Mouse (Mus musculus) forebrain, postnatal 0 days (tissue): ENCODE measurements at regions not wholly inside any gene's neighbourhood (a gene's known extent, or its start where the extent isn't known, plus 50 kb on each side); places are given as distances from the start of the nearest gene placed in this dataset.
A peak's percentile ranks its signal among the peaks of the same experiment; 100 is the strongest.

ENCODE experiments used
- ATAC-seq: fragments of 200-750 bp; cut with Nextera tagmentation; 2 replicates; pipeline ENCODE4 v1.8.0; 2017; ENCODE audit warnings: mild to moderate bottlenecking, moderate library complexity
- DNase-seq: peaks from one replicate; pipeline ENCODE4 v3.0.0-alpha.2; 2015
- H3K27ac ChIP-seq: fragments of 300-500 bp; sonication (generic); 2 replicates; pipeline ENCODE4 v1.5.1; 2014; ENCODE audit warnings: low read depth, mild to moderate bottlenecking, antibody characterized with exemption, low read length, moderate library complexity, mixed read lengths
- H3K27me3 ChIP-seq: fragments of 300-500 bp; sonication (generic); 2 replicates; pipeline ENCODE4 v1.6.1; 2014; ENCODE audit warnings: mild to moderate bottlenecking, low read length, mixed read lengths; ENCODE audit not compliant: insufficient read depth
- H3K36me3 ChIP-seq: fragments of 300-500 bp; sonication (generic); 2 replicates; pipeline ENCODE4 v1.6.1; 2014; ENCODE audit warnings: mild to moderate bottlenecking, moderate library complexity; ENCODE audit not compliant: insufficient read depth
- H3K4me1 ChIP-seq: fragments of 300-500 bp; sonication (generic); 2 replicates; pipeline ENCODE4 v1.6.1; 2014; ENCODE audit warnings: antibody characterized with exemption; ENCODE audit not compliant: insufficient read depth
- H3K4me2 ChIP-seq: fragments of 300-500 bp; sonication (generic); 2 replicates; pipeline ENCODE4 v1.6.1; 2014; ENCODE audit warnings: low read depth, mild to moderate bottlenecking, moderate library complexity
- H3K4me3 ChIP-seq: fragments of 300-500 bp; sonication (generic); 2 replicates; pipeline ENCODE4 v1.5.1; 2014; ENCODE audit warnings: low read depth, low read length, mixed read lengths
- H3K9ac ChIP-seq: fragments of 300-500 bp; sonication (generic); 2 replicates; pipeline ENCODE4 v1.6.1; 2014; ENCODE audit warnings: mild to moderate bottlenecking
- H3K9me3 ChIP-seq: fragments of 300-500 bp; sonication (generic); 2 replicates; pipeline ENCODE4 v1.6.1; 2016; ENCODE audit warnings: low read length
- CTCF ChIP-seq: sonication (generic); IDR thresholded peaks from 2 replicates; pipeline ENCODE4 v1.5.1; 2016; ENCODE audit warnings: antibody characterized with exemption, control low read depth, low read depth
- WGBS: fragments of 180-500 bp; shearing (Covaris S2); extraction: QIAGEN DNeasy Blood & Tissue Kit; methylation state at CpG from one replicate; pipeline ENCODE4 v1.1.7; 2014; 5-methylcytosine and 5-hydroxymethylcytosine counted together

GRCm38 (mm10) chr4:153616058-153616457 is 133.4 kb upstream of the Ajap1 start:
- 60% methylated on average over 8 of the region's 8 CpGs for WGBS
- no peak for TF ChIP-seq CTCF
- no peaks in the 10 kb centered on the region for H3K4me1 ChIP-seq

DNA sequence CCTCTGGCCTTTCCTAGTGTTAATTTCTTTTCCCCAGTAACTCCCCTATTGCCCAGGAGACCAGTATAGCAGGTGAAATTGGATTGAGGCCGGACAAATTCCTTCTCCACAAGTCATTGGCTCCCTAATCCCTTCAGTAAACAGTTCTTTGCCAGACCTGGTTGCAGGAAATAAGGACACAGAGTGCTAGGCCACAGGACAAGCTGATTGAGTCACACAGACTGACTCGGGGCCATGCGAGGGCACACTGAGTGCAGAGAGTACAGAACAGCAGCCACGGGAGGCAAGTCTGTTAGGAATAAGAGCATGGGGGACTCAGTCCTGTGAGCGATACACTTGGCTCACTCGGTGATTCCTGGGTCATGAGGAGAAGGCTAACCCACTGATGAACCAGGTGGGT is 134.3 kb upstream of the Ajap1 start:
- no peak for DNase-seq
- H3K27me3 ChIP-seq: no peaks in the 10 kb centered on the region
- no peaks in the 10 kb centered on the region for H3K36me3 ChIP-seq
- H3K27ac ChIP-seq: no peak overlapping the region
- WGBS: 85% methylated on average over 6 of the region's 6 CpGs
- no peaks in the 10 kb centered on the region for H3K9me3 ChIP-seq
- no peak for TF ChIP-seq CTCF
- no peaks in the 10 kb centered on the region for H3K4me1 ChIP-seq
- H3K4me2 ChIP-seq: no peak overlapping the region
- no peak overlapping the region for H3K9ac ChIP-seq
- no peak overlapping the region for H3K4me3 ChIP-seq
- ATAC-seq: no peak

More at GRCm38 (mm10) chr4:153616058-153616457, 133.4 kb upstream of the Ajap1 start:
- no peaks in the 10 kb centered on the region for H3K27me3 ChIP-seq
- H3K27ac ChIP-seq: no peak overlapping the region
- DNase-seq: peak; percentile 50
- no peaks in the 10 kb centered on the region for H3K36me3 ChIP-seq
- no peak overlapping the region for H3K4me2 ChIP-seq
- H3K9me3 ChIP-seq: no peaks in the 10 kb centered on the region; the same call in 1 of the 2 replicates
- ATAC-seq: peak; percentile 68
- no peak overlapping the region for H3K4me3 ChIP-seq
- no peak overlapping the region for H3K9ac ChIP-seq

DNA sequence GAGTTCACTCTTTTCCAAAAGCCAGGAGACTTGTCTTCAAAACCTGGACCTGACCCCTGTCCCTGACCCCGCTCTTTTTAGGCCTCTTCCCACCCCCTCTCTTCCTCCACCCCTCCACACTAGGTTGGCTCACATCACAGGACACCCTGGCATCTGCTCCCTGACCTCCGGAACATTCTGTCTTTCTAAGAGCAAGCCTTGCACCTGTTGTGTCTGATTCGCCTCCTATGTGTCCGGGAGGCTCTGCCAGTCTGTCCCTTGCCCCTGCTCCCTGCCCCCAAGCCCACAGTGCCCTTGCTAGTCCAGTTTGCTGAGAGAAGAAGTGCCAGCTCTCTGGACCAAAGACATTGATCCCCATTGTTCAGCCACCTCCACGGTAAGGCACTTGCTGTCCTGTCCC is 138.3 kb upstream of the Ajap1 start:
- no peak overlapping the region for H3K27ac ChIP-seq
- no peaks in the 10 kb centered on the region for H3K27me3 ChIP-seq
- H3K36me3 ChIP-seq: no peaks in the 10 kb centered on the region
- H3K4me3 ChIP-seq: no peak overlapping the region
- 78% methylated on average over 5 of the region's 5 CpGs for WGBS
- H3K9ac ChIP-seq: no peak overlapping the region
- H3K4me2 ChIP-seq: no peak overlapping the region
- no peaks in the 10 kb centered on the region for H3K9me3 ChIP-seq
- ATAC-seq (no peak), DNase-seq (no peak)
- no peak for TF ChIP-seq CTCF
- no peaks in the 10 kb centered on the region for H3K4me1 ChIP-seq

- H3K27me3 ChIP-seq: no peaks in the 10 kb centered on the region
- peaks cover 9% of the 10 kb centered on the region; the same call in 1 of the 2 replicates for H3K4me1 ChIP-seq
- ATAC-seq: no peak
- no peaks in the 10 kb centered on the region for H3K9me3 ChIP-seq
- H3K4me2 ChIP-seq: no peak overlapping the region
- no peaks in the 10 kb centered on the region for H3K36me3 ChIP-seq
- TF ChIP-seq CTCF: no peak
- H3K4me3 ChIP-seq: no peak overlapping the region
- H3K9ac ChIP-seq: no peak overlapping the region
- no peak for DNase-seq
- no peak overlapping the region for H3K27ac ChIP-seq
- whole genome bisulfite sequencing: 66% methylated on average over 7 of the region's 7 CpGs
Measured at GRCm38 (mm10) chr4:153631161-153631560, 148.6 kb upstream of the Ajap1 start.

- 95% methylated on average over 5 of the region's 5 CpGs for WGBS
Measured at GRCm38 (mm10) chr4:153632056-153632455, 149.4 kb upstream of the Ajap1 start.

DNA sequence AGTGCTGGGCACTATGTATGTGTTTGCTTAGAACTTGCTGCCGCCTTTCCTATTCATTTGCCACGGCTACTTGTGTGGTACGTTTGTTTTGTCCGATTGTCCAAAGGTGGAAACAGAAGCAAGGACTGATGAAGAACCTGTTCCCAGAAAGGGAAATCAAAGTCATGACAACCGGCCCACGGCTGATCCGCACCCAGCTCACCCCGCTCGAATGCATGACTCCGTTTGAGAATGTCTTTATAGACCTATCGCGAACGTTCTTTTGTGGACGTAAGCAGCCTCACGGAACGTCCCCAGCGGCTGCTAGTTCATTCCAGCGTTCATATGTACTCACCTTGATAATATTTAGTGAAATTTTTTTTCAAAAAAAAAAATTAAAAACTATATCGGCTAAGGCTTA is 149.9 kb upstream of the Ajap1 start:
- ATAC-seq (no peak), DNase-seq (no peak)
- Histone ChIP-seq H3K9ac (no peak overlapping the region), H3K36me3 (no peaks in the 10 kb centered on the region), H3K4me3 (no peak overlapping the region), H3K27ac (no peak overlapping the region), H3K4me2 (peak overlapping the region; percentile 18), H3K27me3 (no peaks in the 10 kb centered on the region), H3K4me1 (peaks cover 9% of the 10 kb centered on the region; the same call in 1 of the 2 replicates), H3K9me3 (no peaks in the 10 kb centered on the region)
- WGBS: 61% methylated on average over 19 of the region's 19 CpGs
- no peak for TF ChIP-seq CTCF

More at GRCm38 (mm10) chr4:153632056-153632455, 149.4 kb upstream of the Ajap1 start:
- Histone ChIP-seq H3K36me3 (no peaks in the 10 kb centered on the region), H3K9ac (no peak overlapping the region), H3K4me3 (no peak overlapping the region), H3K9me3 (no peaks in the 10 kb centered on the region), H3K4me1 (peaks cover 9% of the 10 kb centered on the region; the same call in 1 of the 2 replicates), H3K4me2 (no peak overlapping the region), H3K27me3 (no peaks in the 10 kb centered on the region), H3K27ac (no peak overlapping the region)
- DNase-seq: no peak
- ATAC-seq: no peak
- no peak for TF ChIP-seq CTCF

- no peak for ATAC-seq
- Histone ChIP-seq H3K9me3 (no peaks in the 10 kb centered on the region), H3K27ac (no peak overlapping the region), H3K4me3 (no peak overlapping the region), H3K4me2 (0 out of 2 replicates have a peak overlapping the region, but pooled peaks have one; percentile 18), H3K4me1 (peaks cover 9% of the 10 kb centered on the region; the same call in 1 of the 2 replicates), H3K36me3 (no peaks in the 10 kb centered on the region), H3K27me3 (no peaks in the 10 kb centered on the region), H3K9ac (no peak overlapping the region)
- 5% methylated on average over 5 of the region's 5 CpGs for WGBS
- peak; percentile 52 for DNase-seq
- no peak for TF ChIP-seq CTCF
Measured at GRCm38 (mm10) chr4:153633260-153633659, 150.6 kb upstream of the Ajap1 start.
